Mouse (Mus musculus) CH12.LX (cell line): ENCODE data around the gene Pfdn6. TPM values are rescaled to one million over a fixed set of nuclear protein-coding genes. Genes with fewer than 3 reads are reported as not detected.

Experiments used
- DNase-seq: peaks from one replicate; pipeline ENCODE4 v3.0.0-alpha.2; 2013; ENCODE audit errors: extremely low read depth
- H3K27ac ChIP-seq: 2 replicates; pipeline ENCODE4 v1.5.1; 2012; ENCODE audit warnings: low read depth, mild to moderate bottlenecking, control low read depth, moderate library complexity; ENCODE audit not compliant: insufficient read depth
- H3K27me3 ChIP-seq: replicated peaks from 2 replicates; pipeline ENCODE3; 2012; ENCODE audit warnings: inconsistent platforms
- H3K36me3 ChIP-seq, 2 experiments: replicated peaks in 1 of 2; 2 replicates each; pipeline versions ENCODE3 to v1.6.1; 2012; ENCODE audit warnings: inconsistent platforms in 1 of 2, low read length in 1 of 2, mild to moderate bottlenecking in 1 of 2, mixed read lengths in 1 of 2, moderate library complexity in 1 of 2; ENCODE audit not compliant: control insufficient read depth in 1 of 2, insufficient read depth in 1 of 2
- H3K4me1 ChIP-seq, 2 experiments: 2 replicates each; pipeline ENCODE4 v1.6.1; 2012; ENCODE audit warnings: inconsistent platforms in 1 of 2, moderate library complexity in 1 of 2; ENCODE audit not compliant: insufficient read depth in 2 of 2, control insufficient read depth in 1 of 2
- H3K4me2 ChIP-seq: 2 replicates; pipeline ENCODE4 v1.6.1; 2012; ENCODE audit warnings: low read depth, mild to moderate bottlenecking, control low read depth; ENCODE audit not compliant: poor library complexity, insufficient read depth, severe bottlenecking
- H3K4me3 ChIP-seq, 3 experiments: fragments of 150-350 bp in 1 of 3; sonication (generic) in 1 of 3; replicated peaks in 1 of 3; 2 replicates each; pipeline versions ENCODE3 to v1.5.1; 2011 to 2012; ENCODE audit warnings: low read depth in 2 of 3, low read length in 2 of 3, mild to moderate bottlenecking in 2 of 3, moderate library complexity in 2 of 3, control low read depth in 1 of 3, improper control_type of control experiment in 1 of 3, inconsistent platforms in 1 of 3, mixed read lengths in 1 of 3; ENCODE audit not compliant: poor library complexity in 1 of 3
- H3K79me2 ChIP-seq: replicated peaks from 2 replicates; pipeline ENCODE4 v1.6.1; 2012; ENCODE audit warnings: mild to moderate bottlenecking, moderate library complexity; ENCODE audit not compliant: control insufficient read depth, poor library complexity, insufficient read depth, severe bottlenecking; ENCODE audit errors: extremely low read depth
- H3K9ac ChIP-seq: 2 replicates; pipeline ENCODE4 v1.6.1; 2012; ENCODE audit warnings: low read depth, mild to moderate bottlenecking, control low read depth, moderate library complexity; ENCODE audit not compliant: insufficient read depth
- H3K9me3 ChIP-seq: replicated peaks from 2 replicates; pipeline ENCODE3; 2012; ENCODE audit warnings: low read length, inconsistent platforms, mixed read lengths
- BHLHE40 ChIP-seq: IDR thresholded peaks from 2 replicates; pipeline ENCODE4 v1.6.1; 2011; ENCODE audit warnings: mild to moderate bottlenecking, low read depth, low read length, improper control_type of control experiment
- CHD1 ChIP-seq: IDR thresholded peaks from 2 replicates; pipeline ENCODE4 v1.6.1; 2012; ENCODE audit warnings: low read depth, low read length, improper control_type of control experiment, inconsistent platforms
- CHD2 ChIP-seq: IDR thresholded peaks from 2 replicates; pipeline ENCODE4 v1.6.1; 2011; ENCODE audit warnings: low read length, improper control_type of control experiment
- CTCF ChIP-seq, 2 experiments: IDR thresholded peaks in 1 of 2; conservative IDR thresholded peaks in 1 of 2; 2 replicates each; pipeline ENCODE4 v1.5.1; 2011 to 2012; ENCODE audit warnings: low read depth in 2 of 2, low read length in 2 of 2, improper control_type of control experiment in 1 of 2, inconsistent platforms in 1 of 2, mild to moderate bottlenecking in 1 of 2, moderate library complexity in 1 of 2
- E2F4 ChIP-seq: IDR thresholded peaks from 2 replicates; pipeline ENCODE4 v1.6.1; 2011; ENCODE audit warnings: low read depth, low read length, improper control_type of control experiment; ENCODE audit not compliant: insufficient replicate concordance
- ELF1 ChIP-seq: IDR thresholded peaks from 2 replicates; pipeline ENCODE4 v1.6.1; 2014; ENCODE audit warnings: low read depth, mild to moderate bottlenecking, inconsistent platforms, low read length, improper control_type of control experiment
- EP300 ChIP-seq: IDR thresholded peaks from 2 replicates; pipeline ENCODE4 v1.6.1; 2011; ENCODE audit warnings: low read length, improper control_type of control experiment
- ETS1 ChIP-seq: conservative IDR thresholded peaks from 2 replicates; pipeline ENCODE4 v1.6.1; 2012; ENCODE audit warnings: low read depth, mild to moderate bottlenecking, inconsistent platforms, low read length, improper control_type of control experiment, moderate library complexity
- GABPA ChIP-seq: IDR thresholded peaks from 2 replicates; pipeline ENCODE4 v1.6.1; 2012; ENCODE audit warnings: low read depth, low read length, improper control_type of control experiment, inconsistent platforms; ENCODE audit not compliant: insufficient replicate concordance
- HCFC1 ChIP-seq: IDR thresholded peaks from 2 replicates; pipeline ENCODE4 v1.6.1; 2012; ENCODE audit warnings: low read depth, mild to moderate bottlenecking, inconsistent platforms, low read length, improper control_type of control experiment
- IRF4 ChIP-seq: IDR thresholded peaks from 2 replicates; pipeline ENCODE4 v1.6.1; 2014; ENCODE audit warnings: low read depth, mild to moderate bottlenecking, inconsistent platforms, low read length, improper control_type of control experiment
- JUN ChIP-seq: IDR thresholded peaks from 2 replicates; pipeline ENCODE4 v1.6.1; 2011; ENCODE audit warnings: low read depth, mild to moderate bottlenecking, low read length, improper control_type of control experiment, moderate library complexity; ENCODE audit not compliant: insufficient read depth
- JUND ChIP-seq: conservative IDR thresholded peaks from 2 replicates; pipeline ENCODE4 v1.6.1; 2011; ENCODE audit warnings: low read depth, low read length, improper control_type of control experiment
- KAT2A ChIP-seq: IDR thresholded peaks from 2 replicates; pipeline ENCODE4 v1.6.1; 2012; ENCODE audit warnings: low read length, improper control_type of control experiment, inconsistent platforms; ENCODE audit not compliant: insufficient replicate concordance
- MAFK ChIP-seq: IDR thresholded peaks from 2 replicates; pipeline ENCODE4 v1.6.1; 2011; ENCODE audit warnings: low read length, improper control_type of control experiment; ENCODE audit not compliant: insufficient replicate concordance
- MAX ChIP-seq: IDR thresholded peaks from 2 replicates; pipeline ENCODE4 v1.6.1; 2011; ENCODE audit warnings: low read length, improper control_type of control experiment
- MAZ ChIP-seq: IDR thresholded peaks from 2 replicates; pipeline ENCODE4 v1.6.1; 2012; ENCODE audit warnings: low read depth, mild to moderate bottlenecking, inconsistent platforms, low read length, improper control_type of control experiment, moderate library complexity
- MEF2A ChIP-seq: IDR thresholded peaks from 2 replicates; pipeline ENCODE4 v1.6.1; 2014; ENCODE audit warnings: low read depth, mild to moderate bottlenecking, inconsistent platforms, low read length, improper control_type of control experiment, borderline replicate concordance
- MXI1 ChIP-seq: IDR thresholded peaks from 2 replicates; pipeline ENCODE4 v1.6.1; 2011; ENCODE audit warnings: mild to moderate bottlenecking, low read depth, low read length, improper control_type of control experiment
- MYC ChIP-seq: IDR thresholded peaks from 2 replicates; pipeline ENCODE4 v1.6.1; 2011; ENCODE audit warnings: low read depth, mild to moderate bottlenecking, improper control_type of control experiment, low read length
- NELFE ChIP-seq: IDR thresholded peaks from 2 replicates; pipeline ENCODE4 v1.6.1; 2011; ENCODE audit warnings: low read depth, low read length, improper control_type of control experiment
- NRF1 ChIP-seq: IDR thresholded peaks from 2 replicates; pipeline ENCODE4 v1.6.1; 2014; ENCODE audit warnings: low read depth, mild to moderate bottlenecking, inconsistent platforms, low read length, improper control_type of control experiment, moderate library complexity
- PAX5 ChIP-seq: IDR thresholded peaks from 2 replicates; pipeline ENCODE4 v1.6.1; 2012; ENCODE audit warnings: low read length, inconsistent platforms, mixed read lengths
- POLR2A ChIP-seq: IDR thresholded peaks from 2 replicates; pipeline ENCODE4 v1.6.1; 2011; ENCODE audit warnings: low read depth, mild to moderate bottlenecking, improper control_type of control experiment, low read length
- POLR2AphosphoS2 ChIP-seq: IDR thresholded peaks from 2 replicates; pipeline ENCODE4 v1.6.1; 2011; ENCODE audit warnings: low read depth, low read length, improper control_type of control experiment
- RAD21 ChIP-seq: IDR thresholded peaks from 2 replicates; pipeline ENCODE4 v1.6.1; 2011; ENCODE audit warnings: low read depth, mild to moderate bottlenecking, low read length, improper control_type of control experiment, moderate library complexity
- RCOR1 ChIP-seq: conservative IDR thresholded peaks from 2 replicates; pipeline ENCODE4 v1.6.1; 2012; ENCODE audit warnings: low read depth, mild to moderate bottlenecking, inconsistent platforms, low read length, improper control_type of control experiment
- SIN3A ChIP-seq: IDR thresholded peaks from 2 replicates; pipeline ENCODE4 v1.6.1; 2012; ENCODE audit warnings: low read length, improper control_type of control experiment, inconsistent platforms
- SMC3 ChIP-seq: IDR thresholded peaks from 2 replicates; pipeline ENCODE4 v1.6.1; 2011; ENCODE audit warnings: low read depth, low read length, improper control_type of control experiment
- TBP ChIP-seq: conservative IDR thresholded peaks from 2 replicates; pipeline ENCODE4 v1.6.1; 2011; ENCODE audit warnings: low read depth, low read length, improper control_type of control experiment
- TCF12 ChIP-seq: IDR thresholded peaks from 2 replicates; pipeline ENCODE4 v1.6.1; 2014; ENCODE audit warnings: low read depth, mild to moderate bottlenecking, inconsistent platforms, low read length, improper control_type of control experiment
- UBTF ChIP-seq: IDR thresholded peaks from 2 replicates; pipeline ENCODE4 v1.6.1; 2012; ENCODE audit warnings: low read depth, mild to moderate bottlenecking, inconsistent platforms, low read length, improper control_type of control experiment, moderate library complexity
- USF1 ChIP-seq: IDR thresholded peaks from 2 replicates; pipeline ENCODE4 v1.6.1; 2014; ENCODE audit warnings: low read depth, mild to moderate bottlenecking, inconsistent platforms, low read length, improper control_type of control experiment
- USF2 ChIP-seq: conservative IDR thresholded peaks from 2 replicates; pipeline ENCODE4 v1.6.1; 2011; ENCODE audit warnings: low read depth, low read length, improper control_type of control experiment
- ZC3H11A ChIP-seq: IDR thresholded peaks from 2 replicates; pipeline ENCODE4 v1.6.1; 2012; ENCODE audit warnings: low read depth, mild to moderate bottlenecking, inconsistent platforms, low read length, improper control_type of control experiment
- ZKSCAN1 ChIP-seq: IDR thresholded peaks from 2 replicates; pipeline ENCODE4 v1.6.1; 2012; ENCODE audit warnings: low read depth, inconsistent platforms, low read length, improper control_type of control experiment, borderline replicate concordance
- ZMIZ1 ChIP-seq: IDR thresholded peaks from 2 replicates; pipeline ENCODE4 v1.6.1; 2012; ENCODE audit warnings: low read depth, mild to moderate bottlenecking, inconsistent platforms, low read length, improper control_type of control experiment
- ZNF384 ChIP-seq: IDR thresholded peaks from 2 replicates; pipeline ENCODE4 v1.6.1; 2012; ENCODE audit warnings: low read depth, low read length, improper control_type of control experiment, inconsistent platforms
- dilution Hi-C: fragments of 300-500 bp; cut with MboI; formaldehyde crosslinking; loops from 2 replicates; pipeline ENCODE4 v1.14.3; 2020; ENCODE audit warnings: low sequenced_read_pairs; ENCODE audit not compliant: extremely low pct_unique_long_range_greater_than_20kb, extremely low pct_ligation_motif_present
- in situ Hi-C: fragments of 300-500 bp; cut with MboI; formaldehyde crosslinking; loops from 3 replicates; pipeline ENCODE4 v1.14.3; 2019; ENCODE audit warnings: low sequenced_read_pairs, low pct_ligation_motif_present, low pct_unique_long_range_greater_than_20kb, mixed read lengths
- polyA plus RNA-seq: library from polyadenylated mRNA; unstranded; fragments of >175 nt; gene quantifications from 2 replicates; pipeline ENCODE4 v1.2.1, GENCODE M21; 2012; ENCODE audit warnings: low read depth; ENCODE audit not compliant: insufficient read length
- total RNA-seq, 2 experiments: library from RNA; depleted of rRNA; stranded (reverse); fragments of 300-350 nt in 1 of 2; fragments of >200 nt in 1 of 2; gene quantifications; 2 replicates each; pipeline ENCODE4 v1.2.3; 2012 to 2014

Gene Pfdn6
- total and polyA plus RNA-seq, 3 experiments, result 92.3 to 140 (median 109) TPM

GRCm38 (mm10) chr17:33955555-33956214 is 15.5 kb upstream of the Pfdn6 start, which contains the start of the genes Vps52 and Rps18:
Gene Vps52 (plus strand): TSS chr17:33955812.
Gene Rps18 (minus strand): TSS chr17:33956001.
- TF ChIP-seq MEF2A, result no peak
- TF ChIP-seq ZC3H11A, result no peak
- no peak for TF ChIP-seq USF1
- peak; percentile 91; the same call in 1 of the 2 replicates for TF ChIP-seq KAT2A
- no peak for TF ChIP-seq MAFK
- TF ChIP-seq MYC, result peak; percentile 97
- TF ChIP-seq GABPA, result no peak
- TF ChIP-seq CTCF (conservative IDR thresholded peaks at IDR 0.05 in 1 of 2, IDR thresholded peaks at IDR 0.05 in 1 of 2; ENCODE audit: low read depth in 2 of 2, low read length in 2 of 2), result no peak
- TF ChIP-seq MAX, result peak; percentile 92
- TF ChIP-seq ELF1, result peak; percentile 93
- TF ChIP-seq USF2, result no peak
- TF ChIP-seq ZKSCAN1, result no peak
- TF ChIP-seq NELFE, result peak; percentile 95
- TF ChIP-seq ZMIZ1, result peak; percentile 47; the same call in 1 of the 2 replicates
- TF ChIP-seq JUN, result no peak
- TF ChIP-seq JUND, result no peak
- TF ChIP-seq MXI1, result peak; percentile 77
- TF ChIP-seq POLR2A, result peak; percentile 84
- no peak for TF ChIP-seq RAD21
- TF ChIP-seq CHD2, result no peak
- no peak for TF ChIP-seq E2F4
- 0 out of 2 replicates have a peak, but pooled peaks have one; percentile 26 for TF ChIP-seq RCOR1
- no peak for TF ChIP-seq CHD1
- no peak for TF ChIP-seq UBTF
- TF ChIP-seq ZNF384, result no peak
- peak; percentile 98 for TF ChIP-seq MAZ
- no peak for TF ChIP-seq SMC3
- TF ChIP-seq HCFC1, result peak; percentile 94
- peak; percentile 38 for TF ChIP-seq NRF1
- TF ChIP-seq BHLHE40, result no peak
- no peak for TF ChIP-seq EP300
- peak; percentile 80; the same call in 1 of the 2 replicates for TF ChIP-seq SIN3A
- TF ChIP-seq ETS1, result no peak
- TF ChIP-seq TCF12, result peak; percentile 90
- no peak for TF ChIP-seq PAX5
- TF ChIP-seq TBP, result peak; percentile 95
- peak; percentile 75 for TF ChIP-seq IRF4
- peak; percentile 95 for TF ChIP-seq POLR2AphosphoS2
- TF ChIP-seq, all 38 proteins: peak for 17
- Histone ChIP-seq H3K9ac (peak within 1 kb of the TSS; percentile 99), H3K27ac (peak within 1 kb of the TSS; percentile 60), H3K4me2 (peak within 1 kb of the TSS; percentile 97), H3K4me1 (peaks cover 10 to 36% of the 10 kb centered on the region in 2 experiments), H3K4me3 (peak within 1 kb of the TSS; percentile 91 to 99 (median 96)), H3K79me2 (peaks cover 29% of the 10 kb centered on the region), H3K9me3 (no peaks in the 10 kb centered on the region), H3K36me3 (peaks cover 53 to 65% of the 10 kb centered on the region in 2 experiments), H3K27me3 (no peaks in the 10 kb centered on the region)
- in situ Hi-C loops, result no loop called here
- dilution Hi-C loops, result no loop called here
- peak; percentile 96 for DNase-seq
